Mouse (Mus musculus) testis, postnatal 14 days (tissue): ENCODE data around the gene Siah2.

ENCODE experiments used
- DNase-seq: peaks from one replicate; pipeline ENCODE4 v3.0.0; 2021; ENCODE audit warnings: low spot score

Gene Siah2

GRCm38 (mm10) chr3:58695044-58695443, 2.8 kb upstream of the Siah2 start:
- no peak for DNase-seq

- no peak for DNase-seq
These were observed 1.1 kb upstream of the Siah2 start for GRCm38 (mm10) chr3:58693331-58693730.

GRCm38 (mm10) chr3:58691374-58691939, 743 bp downstream of the Siah2 start:
- peak; percentile 40 for DNase-seq

GRCm38 (mm10) chr3:58690619-58691373, 1.4 kb downstream of the Siah2 start:
- peak; percentile 49 for DNase-seq

GRCm38 (mm10) chr3:58689721-58690120, 2.5 kb downstream of the Siah2 start:
- no peak for DNase-seq

GRCm38 (mm10) chr3:58689105-58689504, 3.1 kb downstream of the Siah2 start:
- no peak for DNase-seq

GRCm38 (mm10) chr3:58688551-58688950, 3.6 kb downstream of the Siah2 start:
- DNase-seq = no peak

GRCm38 (mm10) chr3:58686922-58687284, 5.3 kb downstream of the Siah2 start:
- DNase-seq = no peak

GRCm38 (mm10) chr3:58686206-58686921, 5.8 kb downstream of the Siah2 start:
- no peak for DNase-seq

GRCm38 (mm10) chr3:58685396-58685795, 6.8 kb downstream of the Siah2 start:
- DNase-seq = no peak

GRCm38 (mm10) chr3:58683346-58683745, 8.9 kb downstream of the Siah2 start:
- no peak for DNase-seq

- no peak for DNase-seq
These were observed 9.9 kb downstream of the Siah2 start for GRCm38 (mm10) chr3:58682336-58682735.

- DNase-seq = no peak
These were observed 10.4 kb downstream of the Siah2 start for GRCm38 (mm10) chr3:58681831-58682230.

GRCm38 (mm10) chr3:58680943-58681637, 11.1 kb downstream of the Siah2 start:
- DNase-seq = no peak

- no peak for DNase-seq
These were observed 12.2 kb downstream of the Siah2 start for GRCm38 (mm10) chr3:58679996-58680395.

GRCm38 (mm10) chr3:58678905-58679304, 13.3 kb downstream of the Siah2 start:
- DNase-seq = no peak

- DNase-seq = no peak
These were observed 13.8 kb downstream of the Siah2 start for GRCm38 (mm10) chr3:58678384-58678783.

- DNase-seq = no peak
These were observed 14.6 kb downstream of the Siah2 start for GRCm38 (mm10) chr3:58677615-58678014.

- no peak for DNase-seq
These were observed 18.9 kb downstream of the Siah2 start for GRCm38 (mm10) chr3:58673295-58673694.

GRCm38 (mm10) chr3:58672481-58673183, 19.6 kb downstream of the Siah2 start:
- no peak for DNase-seq

- DNase-seq = no peak
These were observed 20.5 kb downstream of the Siah2 start for GRCm38 (mm10) chr3:58671616-58672250.
